Mouse (Mus musculus) erythroblast, embryonic 14.5 days (primary cell): Measurements from ENCODE around the gene Pif1. TPM values are rescaled to one million over a fixed set of nuclear protein-coding genes. Genes with fewer than 3 reads are reported as not detected.
A peak's percentile ranks its signal among the peaks of the same experiment; 100 is the strongest.

Source experiments
- H3K27me3 ChIP-seq: 2 replicates; pipeline ENCODE4 v1.6.1; 2012; ENCODE audit warnings: inconsistent platforms; ENCODE audit not compliant: control insufficient read depth
- H3K36me3 ChIP-seq: 2 replicates; pipeline ENCODE4 v1.6.1; 2012; ENCODE audit warnings: mild to moderate bottlenecking, inconsistent platforms; ENCODE audit not compliant: control insufficient read depth
- H3K4me1 ChIP-seq: 2 replicates; pipeline ENCODE4 v1.6.1; 2012; ENCODE audit warnings: inconsistent platforms; ENCODE audit not compliant: control insufficient read depth
- H3K4me3 ChIP-seq: replicated peaks from 2 replicates; pipeline ENCODE3; 2012; ENCODE audit warnings: moderate library complexity, mild to moderate bottlenecking, inconsistent platforms
- H3K9me3 ChIP-seq: 2 replicates; pipeline ENCODE4 v1.6.1; 2012; ENCODE audit warnings: low read length, inconsistent platforms, mixed read lengths; ENCODE audit not compliant: control insufficient read depth
- GATA1 ChIP-seq: IDR thresholded peaks from 2 replicates; pipeline ENCODE4 v1.6.1; 2012; ENCODE audit warnings: low read length, inconsistent platforms, mixed read lengths
- TAL1 ChIP-seq: IDR thresholded peaks from 3 replicates; pipeline ENCODE4 v1.6.1; 2012; ENCODE audit warnings: low read length, inconsistent platforms, mixed read lengths
- polyA plus RNA-seq: library from polyadenylated mRNA; stranded (reverse); fragments of >175 nt; gene quantifications from 2 replicates; pipeline ENCODE4 v1.2.3, GENCODE M21; 2012

The Pif1 gene
- 4.9 and 5.2 TPM in 2 replicates for polyA plus RNA-seq

DNA sequence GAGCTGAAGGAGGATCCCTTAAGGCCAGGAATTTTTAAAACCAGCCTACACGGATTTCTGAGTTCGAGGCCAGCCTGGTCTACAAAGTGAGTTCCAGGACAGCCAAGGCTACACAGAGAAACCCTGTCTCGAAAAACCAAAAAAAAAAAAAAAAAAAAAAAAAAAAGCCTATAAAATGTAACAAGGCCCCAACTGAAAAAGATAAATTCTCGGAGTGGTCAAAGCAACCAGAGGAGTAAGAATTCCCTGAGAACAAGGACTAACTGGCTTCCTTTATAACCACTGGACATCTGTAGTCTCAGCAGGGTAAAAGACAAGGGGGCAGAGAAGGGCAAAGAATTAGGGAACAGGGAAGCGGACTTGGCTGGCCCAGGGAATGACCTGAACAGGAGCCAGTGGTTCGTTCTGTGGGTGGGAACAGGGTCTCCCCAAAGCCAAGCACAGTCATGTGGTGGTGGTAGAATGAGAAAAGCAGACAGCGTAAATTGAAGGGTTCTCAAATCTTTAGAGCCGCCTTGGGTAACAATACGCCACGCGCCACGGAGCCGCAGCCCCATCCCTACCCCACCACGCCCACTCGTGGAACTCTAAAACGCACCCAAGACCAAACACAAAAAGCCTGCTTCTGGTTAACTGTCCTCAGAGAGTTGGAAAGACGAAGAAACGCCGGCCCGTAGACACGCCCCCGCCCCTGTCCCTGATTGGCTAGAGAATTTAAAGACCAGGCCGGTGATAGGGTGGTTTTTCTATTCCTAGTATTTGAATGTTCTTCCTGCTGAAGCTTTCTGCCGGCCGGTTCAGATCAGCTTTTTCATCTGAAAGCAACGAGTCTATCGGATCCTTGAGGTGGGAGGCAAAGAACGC lies at the start of gene Pif1:
Pif1 (plus strand) TSS at position 755 of the 864 bp plus-strand sequence.
- TF ChIP-seq TAL1 (no peak), GATA1 (no peak)
- Histone ChIP-seq H3K4me3 (peak within 1 kb of the TSS; percentile 98), H3K9me3 (no peaks in the 10 kb centered on the region; the same call in 1 of the 2 replicates), H3K4me1 (peaks cover 64% of the 10 kb centered on the region), H3K36me3 (peaks cover 39% of the 10 kb centered on the region), H3K27me3 (no peaks in the 10 kb centered on the region)

DNA sequence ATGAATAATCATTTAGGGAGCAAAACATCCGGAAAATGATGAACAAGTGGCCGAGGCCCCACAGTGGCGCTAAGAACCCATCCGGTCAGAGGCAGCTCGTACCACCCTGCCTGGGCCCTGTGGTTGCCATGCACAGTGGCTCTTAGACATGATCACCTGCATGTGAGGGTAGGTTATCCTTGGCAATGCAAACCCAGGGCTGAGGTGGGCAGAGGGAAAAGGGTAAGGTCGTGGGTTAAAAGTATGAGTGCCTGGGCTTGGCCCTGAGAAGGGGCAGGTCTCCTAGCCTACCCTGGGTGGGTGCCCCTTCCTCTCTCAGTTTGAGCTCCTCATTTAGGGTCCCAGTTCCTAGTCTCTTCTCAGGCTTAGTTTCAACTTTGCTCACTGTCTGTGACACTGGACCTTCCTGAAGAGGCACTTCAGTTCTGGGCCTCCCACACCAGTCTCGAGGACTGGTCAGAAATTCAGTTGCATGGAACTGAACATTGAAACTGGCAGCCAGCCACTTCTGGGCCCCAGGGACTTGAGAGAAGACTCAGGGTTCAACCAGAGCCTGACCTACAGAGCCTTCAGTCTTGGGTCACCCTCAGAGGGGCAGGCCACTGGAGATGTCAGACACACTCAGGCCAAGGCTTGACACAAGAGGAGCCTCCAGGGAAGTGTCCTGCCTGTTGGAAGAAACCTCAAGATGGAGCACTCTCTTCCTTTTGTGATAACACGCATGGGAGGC lies 48.9 kb upstream of the Pif1 start:
- no peak overlapping the region for H3K4me3 ChIP-seq
- no peak for TF ChIP-seq GATA1
- TF ChIP-seq TAL1, result no peak
- no peaks in the 10 kb centered on the region for H3K36me3 ChIP-seq
- peaks cover 68% of the 10 kb centered on the region for H3K4me1 ChIP-seq
- H3K9me3 ChIP-seq, result no peaks in the 10 kb centered on the region
- H3K27me3 ChIP-seq, result no peaks in the 10 kb centered on the region

DNA sequence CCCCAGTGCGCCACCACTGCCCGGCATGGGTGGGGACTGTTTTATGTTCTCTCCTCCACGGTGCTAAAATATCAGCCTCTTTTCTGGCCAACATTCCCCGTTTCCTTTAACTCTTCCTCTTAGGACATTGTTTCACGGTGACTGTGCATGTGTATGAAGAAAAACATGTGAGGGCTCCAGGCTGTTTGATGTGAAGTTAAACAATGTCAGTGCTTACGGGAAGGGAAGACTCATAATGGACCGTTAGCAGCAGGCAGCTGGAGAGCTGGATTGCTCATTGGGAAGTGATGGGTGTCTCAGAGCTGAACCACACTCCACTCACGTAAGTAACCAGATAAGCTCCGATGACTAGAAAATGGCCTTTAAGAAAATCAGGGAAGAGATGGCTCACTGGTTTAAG lies 47.3 kb upstream of the Pif1 start:
- no peaks in the 10 kb centered on the region for H3K27me3 ChIP-seq
- peaks cover 53% of the 10 kb centered on the region for H3K4me1 ChIP-seq
- TF ChIP-seq GATA1 (no peak), TAL1 (no peak)
- H3K36me3 ChIP-seq, result no peaks in the 10 kb centered on the region
- no peak overlapping the region for H3K4me3 ChIP-seq
- H3K9me3 ChIP-seq, result no peaks in the 10 kb centered on the region

DNA sequence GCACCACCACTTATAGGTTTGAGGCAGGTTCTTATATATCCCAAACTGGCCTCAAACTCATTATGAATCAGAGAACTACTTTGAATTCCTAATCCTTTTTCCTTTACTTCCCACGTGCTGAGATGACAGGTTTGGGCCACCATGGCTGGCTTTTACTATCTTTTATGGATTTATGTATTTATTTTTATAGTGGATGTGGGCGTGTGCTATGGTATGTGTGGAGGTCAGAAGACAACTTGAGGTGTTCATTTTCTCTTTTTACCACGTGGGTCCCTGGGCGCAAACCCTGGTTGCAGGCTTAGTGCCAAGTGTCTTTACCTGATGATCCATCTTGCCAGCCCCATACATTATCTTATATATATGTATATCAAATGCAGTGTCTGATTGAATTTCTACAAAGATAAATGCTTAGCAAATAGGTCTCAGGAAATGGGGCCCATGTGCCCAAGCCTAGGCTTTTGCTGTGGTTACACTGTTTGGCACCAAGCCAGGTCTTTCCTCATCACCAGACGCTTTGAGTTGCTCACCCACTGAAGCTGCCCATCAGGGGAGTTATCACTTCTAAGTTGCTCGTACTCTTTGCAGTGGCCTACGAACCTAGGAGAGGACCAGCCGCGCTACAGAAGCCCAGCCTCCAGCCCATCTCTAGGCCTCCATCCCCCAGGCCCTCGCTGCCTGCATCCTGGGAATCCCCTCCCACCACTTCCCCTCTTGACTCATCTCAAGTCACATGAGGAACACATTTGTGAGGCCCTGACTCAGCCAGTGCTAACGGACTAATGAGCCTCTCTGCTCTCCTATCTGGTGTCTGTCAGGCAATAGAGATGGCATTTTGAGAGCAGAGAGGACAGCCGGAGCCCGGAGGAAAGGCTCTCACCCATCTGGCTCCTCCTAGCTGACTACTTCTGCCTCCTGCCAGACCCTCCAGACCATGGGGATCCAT lies 45.6 kb upstream of the Pif1 start:
- Histone ChIP-seq H3K27me3 (no peaks in the 10 kb centered on the region), H3K36me3 (no peaks in the 10 kb centered on the region), H3K4me3 (no peak overlapping the region), H3K9me3 (no peaks in the 10 kb centered on the region), H3K4me1 (peaks cover 51% of the 10 kb centered on the region)
- TF ChIP-seq TAL1 (no peak), GATA1 (no peak)

DNA sequence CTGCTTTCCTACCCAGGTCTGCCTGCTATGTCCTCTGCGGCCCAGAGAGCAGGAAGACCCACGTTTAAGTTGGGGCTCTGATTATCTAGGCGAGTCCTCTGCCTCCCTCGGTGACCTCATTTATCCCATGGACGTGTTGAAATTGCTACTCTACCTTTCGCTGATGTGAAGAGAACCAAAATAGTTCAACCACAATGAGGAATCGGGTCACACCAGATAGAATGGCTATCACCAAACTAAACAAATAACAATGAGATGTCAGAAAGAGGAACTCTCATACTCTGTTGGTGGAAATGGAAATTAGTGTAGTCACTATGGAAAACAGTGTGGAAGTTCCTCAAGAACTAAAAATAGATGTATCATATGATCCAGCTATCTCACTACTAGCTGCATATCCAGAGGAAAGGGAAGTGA lies 44.8 kb upstream of the Pif1 start:
- H3K4me3 ChIP-seq, result no peak overlapping the region
- H3K9me3 ChIP-seq, result no peaks in the 10 kb centered on the region
- H3K4me1 ChIP-seq, result peaks cover 54% of the 10 kb centered on the region
- H3K36me3 ChIP-seq, result no peaks in the 10 kb centered on the region; the same call in 1 of the 2 replicates
- TF ChIP-seq TAL1 (no peak), GATA1 (no peak)
- H3K27me3 ChIP-seq, result no peaks in the 10 kb centered on the region

DNA sequence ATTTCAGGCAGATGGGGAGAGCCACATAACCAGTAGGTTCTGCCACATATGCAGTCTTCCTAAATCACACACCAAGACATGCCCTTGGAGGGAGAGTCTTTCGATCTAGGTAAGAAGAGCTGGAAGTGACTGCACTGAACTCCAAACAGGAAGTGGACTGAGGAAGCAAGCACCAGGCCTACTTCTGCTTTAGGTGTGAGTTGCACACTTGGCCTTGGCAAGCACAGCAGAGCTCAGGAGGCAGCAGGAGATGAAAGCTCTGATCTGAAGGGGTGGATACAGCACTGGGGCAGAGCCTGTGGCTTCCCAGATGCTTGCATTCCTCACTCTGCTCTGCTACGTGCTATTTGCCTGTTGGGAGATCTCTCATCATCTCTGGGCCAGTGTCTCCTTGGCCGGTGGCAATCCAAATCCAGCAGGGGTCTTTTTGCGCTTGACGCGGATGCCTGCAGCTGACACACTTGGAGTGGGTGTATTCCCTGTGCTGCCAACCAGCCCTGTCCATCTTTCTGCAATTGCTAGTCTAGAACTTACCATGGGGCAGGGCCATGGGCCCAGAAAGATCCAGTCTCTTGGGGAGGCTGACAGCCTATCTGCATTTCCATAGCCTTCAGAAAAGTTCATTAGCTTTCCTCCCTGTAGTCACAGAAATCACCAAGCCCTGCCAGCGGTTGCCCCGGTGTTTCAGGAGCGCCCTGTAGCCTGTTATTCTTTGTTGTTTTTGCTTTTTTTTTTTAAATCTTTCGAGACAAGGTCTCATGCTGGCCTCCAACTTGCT lies 41.1 kb upstream of the Pif1 start:
- H3K4me3 ChIP-seq, result no peak overlapping the region
- TF ChIP-seq GATA1, result no peak
- no peak for TF ChIP-seq TAL1
- no peaks in the 10 kb centered on the region for H3K9me3 ChIP-seq
- H3K4me1 ChIP-seq, result peaks cover 68% of the 10 kb centered on the region
- H3K36me3 ChIP-seq, result peaks cover 12% of the 10 kb centered on the region
- H3K27me3 ChIP-seq, result no peaks in the 10 kb centered on the region

DNA sequence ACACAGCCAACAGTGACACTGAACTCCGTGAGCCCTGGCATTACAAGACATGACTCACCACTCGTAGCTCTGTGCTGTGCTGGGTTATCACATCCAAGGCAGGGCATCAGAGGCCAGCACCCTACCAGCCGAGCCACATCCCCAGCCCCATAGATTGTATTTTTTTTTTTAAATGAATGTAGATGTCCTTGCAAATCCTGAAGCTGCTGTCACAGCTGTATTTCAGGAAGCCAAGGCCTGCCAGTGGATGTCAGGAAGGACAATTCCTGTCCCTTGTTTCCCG lies 40.6 kb upstream of the Pif1 start:
- H3K4me3 ChIP-seq, result no peak overlapping the region
- H3K4me1 ChIP-seq, result peaks cover 71% of the 10 kb centered on the region
- H3K9me3 ChIP-seq, result no peaks in the 10 kb centered on the region
- no peaks in the 10 kb centered on the region for H3K27me3 ChIP-seq
- H3K36me3 ChIP-seq, result peaks cover 17% of the 10 kb centered on the region
- TF ChIP-seq TAL1 (no peak), GATA1 (no peak)

DNA sequence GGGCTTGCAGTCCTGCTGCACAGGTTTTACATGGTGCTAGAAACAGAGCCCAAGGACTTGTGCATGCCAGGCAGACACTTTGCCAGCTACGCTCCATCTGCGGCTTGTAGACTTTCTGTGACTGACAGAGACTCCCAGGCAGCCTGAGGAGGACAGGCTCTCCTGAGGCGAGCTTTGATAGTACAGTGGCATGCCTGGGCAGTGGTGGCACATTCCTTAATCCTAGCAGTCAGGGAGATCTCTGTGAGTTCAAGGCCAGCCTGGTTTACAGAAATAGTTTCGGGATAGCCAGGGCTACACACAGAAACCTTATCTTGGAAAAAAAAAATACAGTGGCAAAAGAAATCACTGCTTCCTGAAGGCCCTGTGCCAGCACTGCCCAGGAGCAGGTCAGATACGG lies 39.8 kb upstream of the Pif1 start:
- no peaks in the 10 kb centered on the region for H3K9me3 ChIP-seq
- H3K4me3 ChIP-seq, result no peak overlapping the region
- H3K36me3 ChIP-seq, result peaks cover 25% of the 10 kb centered on the region
- TF ChIP-seq TAL1, result no peak
- no peak for TF ChIP-seq GATA1
- peaks cover 71% of the 10 kb centered on the region for H3K4me1 ChIP-seq
- H3K27me3 ChIP-seq, result no peaks in the 10 kb centered on the region
